Mouse (Mus musculus): ENCODE results near the gene Defb22.

Gene Defb22

GRCm38 (mm10) chr2:152439833-152440232, 50.1 kb downstream of the Defb22 start:
- DNase-seq (ENCODE audit: low spot score) = no peak

GRCm38 (mm10) chr2:152438963-152439362, 51.0 kb downstream of the Defb22 start:
- DNase-seq (ENCODE audit: low spot score) = peak; percentile 73

- peak; percentile 91 for DNase-seq (ENCODE audit: low spot score)
These were observed 52.7 kb downstream of the Defb22 start for GRCm38 (mm10) chr2:152436983-152437860.

- DNase-seq (ENCODE audit: low spot score) = peak; percentile 59
These were observed 53.5 kb downstream of the Defb22 start for GRCm38 (mm10) chr2:152436405-152436901.

Data from MN1 (cell line).